In the genomic region with DNA sequence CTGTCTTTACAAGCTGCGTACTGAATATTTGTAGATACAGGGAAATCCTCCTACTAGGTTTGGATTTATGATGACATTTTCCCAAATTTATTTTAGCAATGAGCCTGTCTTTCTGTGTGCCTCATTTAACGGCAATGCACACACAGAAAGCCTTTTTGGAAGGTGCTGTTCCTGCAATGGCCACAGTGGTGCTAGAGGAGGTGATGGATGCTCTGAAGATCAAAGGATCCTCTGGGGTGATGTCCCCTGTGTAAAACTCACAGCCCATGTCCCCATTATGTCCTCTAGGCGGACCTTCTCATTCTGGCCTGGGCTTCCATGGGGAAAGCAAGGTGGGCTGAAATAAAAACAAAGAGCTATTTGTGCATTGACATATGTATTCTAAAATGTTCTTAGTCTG, we compare ENCODE assay signal across 23 mouse cellular contexts.
DNase-seq lines count a peak whose midpoint lies in the region; TF ChIP-seq lines count a peak whose summit lies in the region.
"Had no signal": no experiment of that assay in that cellular context is flagged by ENCODE, and none has a peak within 500 bp of the region (broad histone marks: within the 10 kb centered on the region; RNA-seq: fewer than 3 reads in every experiment).

No protein-coding gene starts in this region.

- no peak overlapping the region for H3K27ac ChIP-seq in left cerebral cortex, adult 2 months
- H3K27ac ChIP-seq: heart, embryonic 10.5 days; hindbrain, embryonic 15.5 days; liver, embryonic 15.5 days; midbrain, embryonic 13.5 days; stomach, embryonic 15.5 days had no signal

- DNase-seq in embryo, embryonic 10 days (ENCODE audit: low spot score) = peak; percentile 23
- no peak for DNase-seq in embryo, embryonic 9.5 days (ENCODE audit: extremely low spot score)
- no peak for DNase-seq in left cerebral cortex, adult 2 months (ENCODE audit: extremely low spot score in 1 of 2, low spot score in 2 of 2)
- no peak for DNase-seq in left cerebral cortex, postnatal 10 days (ENCODE audit: extremely low spot score in 1 of 2, low spot score in 2 of 2)
- peak; percentile 18 for DNase-seq in retina, embryonic 14.5 days (ENCODE audit: low spot score)
- no peak for DNase-seq in retina, postnatal 1 day
- DNase-seq in layer of hippocampus, adult 18-20 months (ENCODE audit: low spot score in 2 of 2) = no peak
- DNase-seq in embryo, embryonic 10.5 days (ENCODE audit: low spot score) = no peak
- DNase-seq: adrenal gland, postnatal 36 days; cerebellum, adult 8-10 months; embryo, embryonic 11 days; gastrocnemius, postnatal 36 days; kidney, adult 18-20 months; kidney, postnatal 4 days; layer of hippocampus, postnatal 36 days; left cerebral cortex, postnatal 4 days; lung, postnatal 4 days; right cerebral cortex, adult 18-20 months had no signal

- no peak overlapping the region for H3K4me3 ChIP-seq in left cerebral cortex, adult 2 months
- H3K4me3 ChIP-seq: heart, embryonic 10.5 days; hindbrain, embryonic 15.5 days; liver, embryonic 15.5 days; midbrain, embryonic 13.5 days; stomach, embryonic 15.5 days had no signal

- intact Hi-C loops in left cerebral cortex, adult 2 months (cut with DNase I) = no loop called here
- intact Hi-C loops in left cerebral cortex, postnatal 10 days (cut with DNase I) = no loop called here

- peak; percentile 30 for TF ChIP-seq CTCF in left cerebral cortex, adult 2 months (IDR thresholded peaks at IDR 0.05)

Comparison
In these comparisons a context has a peak if more than half of its experiments do, and no peak if none do; other contexts are left out.
1. DNase-seq: peak in embryo, embryonic 10 days (single experiment) and retina, embryonic 14.5 days (single experiment); none in embryo, embryonic 9.5 days (single experiment), left cerebral cortex, adult 2 months (0 of 2), left cerebral cortex, postnatal 10 days (0 of 2), retina, postnatal 1 day (single experiment), layer of hippocampus, adult 18-20 months (0 of 2) and embryo, embryonic 10.5 days (single experiment).